Mouse (Mus musculus): ENCODE data around the gene Ccdc151.
A peak's percentile ranks its signal among the peaks of the same experiment; 100 is the strongest.

Ccdc151 gene

GRCm38 (mm10) chr9:22002194-22003162, at the start of gene Ccdc151, which contains the start of gene Prkcsh:
Ccdc151 (minus strand) TSS chr9:22002634.
Prkcsh (plus strand) TSS chr9:22002806.
- peak; percentile 99 for DNase-seq (ENCODE audit: low read depth, low spot score)

- peak; percentile 35 for DNase-seq (ENCODE audit: low read depth, low spot score)
Observed at GRCm38 (mm10) chr9:22051958-22052254, 49.5 kb upstream of the Ccdc151 start, which contains the start of gene Elavl3. Elavl3 (minus strand) TSS chr9:22052023.

- DNase-seq (ENCODE audit: low read depth, low spot score): no peak
Observed at GRCm38 (mm10) chr9:22051161-22051957, 48.9 kb upstream of the Ccdc151 start.

GRCm38 (mm10) chr9:22050351-22050889, 48.0 kb upstream of the Ccdc151 start:
- DNase-seq (ENCODE audit: low read depth, low spot score): peak; percentile 64

- DNase-seq (ENCODE audit: low read depth, low spot score): no peak
Observed at GRCm38 (mm10) chr9:22049721-22050270, 47.4 kb upstream of the Ccdc151 start.

GRCm38 (mm10) chr9:22049315-22049714, 46.9 kb upstream of the Ccdc151 start:
- no peak for DNase-seq (ENCODE audit: low read depth, low spot score)

- DNase-seq (ENCODE audit: low read depth, low spot score): no peak
Observed at GRCm38 (mm10) chr9:22047329-22047728, 44.9 kb upstream of the Ccdc151 start.

- DNase-seq (ENCODE audit: low read depth, low spot score): no peak
Observed at GRCm38 (mm10) chr9:22041832-22042231, 39.4 kb upstream of the Ccdc151 start.

GRCm38 (mm10) chr9:22037826-22038225, 35.4 kb upstream of the Ccdc151 start:
- DNase-seq (ENCODE audit: low read depth, low spot score): no peak

- peak; percentile 20 for DNase-seq (ENCODE audit: low read depth, low spot score)
Observed at GRCm38 (mm10) chr9:22035300-22036044, 33.0 kb upstream of the Ccdc151 start.

- no peak for DNase-seq (ENCODE audit: low read depth, low spot score)
Observed at GRCm38 (mm10) chr9:22030386-22030785, 28.0 kb upstream of the Ccdc151 start.

- DNase-seq (ENCODE audit: low read depth, low spot score): no peak
Observed at GRCm38 (mm10) chr9:22028467-22028866, 26.0 kb upstream of the Ccdc151 start.

- no peak for DNase-seq (ENCODE audit: low read depth, low spot score)
Observed at GRCm38 (mm10) chr9:22024592-22024991, 22.2 kb upstream of the Ccdc151 start.

GRCm38 (mm10) chr9:22017208-22017825, 14.9 kb upstream of the Ccdc151 start:
- no peak for DNase-seq (ENCODE audit: low read depth, low spot score)

- DNase-seq (ENCODE audit: low read depth, low spot score): no peak
Observed at GRCm38 (mm10) chr9:22016245-22016644, 13.8 kb upstream of the Ccdc151 start.

- no peak for DNase-seq (ENCODE audit: low read depth, low spot score)
Observed at GRCm38 (mm10) chr9:22012731-22013130, 10.3 kb upstream of the Ccdc151 start.

- no peak for DNase-seq (ENCODE audit: low read depth, low spot score)
Observed at GRCm38 (mm10) chr9:22011055-22011454, 8.6 kb upstream of the Ccdc151 start.

- no peak for DNase-seq (ENCODE audit: low read depth, low spot score)
Observed at GRCm38 (mm10) chr9:22004546-22004945, 2.1 kb upstream of the Ccdc151 start.

GRCm38 (mm10) chr9:22003163-22003554, 725 bp upstream of the Ccdc151 start:
- DNase-seq (ENCODE audit: low read depth, low spot score): peak; percentile 31

- no peak for DNase-seq (ENCODE audit: low read depth, low spot score)
Observed at GRCm38 (mm10) chr9:22001633-22002032, 801 bp downstream of the Ccdc151 start.

- DNase-seq (ENCODE audit: low read depth, low spot score): no peak
Observed at GRCm38 (mm10) chr9:22000296-22000695, 2.1 kb downstream of the Ccdc151 start.

All from embryo, embryonic 11.5 days (tissue).